Mouse (Mus musculus) R1 (cell line): ENCODE measurements at regions not wholly inside any gene's neighbourhood (a gene's known extent, or its start where the extent isn't known, plus 50 kb on each side); places are given as distances from the start of the nearest gene placed in this dataset.

Experiments used
- DNase-seq: peaks from one replicate; pipeline ENCODE4 v3.0.0-alpha.2; 2018; ENCODE audit warnings: low read depth, low spot score

DNA sequence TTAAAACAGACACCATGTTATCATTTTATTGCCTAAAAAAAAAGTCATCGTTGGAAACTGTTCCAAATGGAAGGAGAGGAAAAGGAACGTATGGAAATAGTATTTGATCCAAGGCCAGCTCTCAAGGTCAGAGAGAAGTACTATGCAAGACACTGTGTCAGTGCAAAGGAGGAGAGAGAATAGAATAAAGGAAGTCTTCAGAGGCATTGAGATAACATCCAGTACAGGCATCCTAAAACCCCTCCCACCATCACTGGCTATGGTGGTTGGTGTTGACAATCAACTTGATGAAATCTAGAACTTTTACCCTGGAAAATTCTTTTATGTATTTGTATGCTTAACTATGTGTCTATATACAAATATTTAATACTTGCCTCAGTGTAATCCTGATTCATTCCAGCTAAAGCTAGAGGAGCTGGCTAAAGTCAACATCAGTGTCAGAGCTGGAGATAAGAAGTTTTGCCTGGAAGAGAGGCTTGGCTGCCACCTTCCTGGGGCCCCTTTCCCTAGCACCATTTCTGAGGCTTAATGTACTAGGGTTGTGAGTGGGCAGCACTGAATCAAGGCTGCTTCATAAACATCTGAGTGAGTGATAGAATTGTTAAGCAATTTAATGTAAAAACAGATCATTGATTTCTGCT is 104.1 kb upstream of the Tmtc1 start:
- no peak for DNase-seq

DNA sequence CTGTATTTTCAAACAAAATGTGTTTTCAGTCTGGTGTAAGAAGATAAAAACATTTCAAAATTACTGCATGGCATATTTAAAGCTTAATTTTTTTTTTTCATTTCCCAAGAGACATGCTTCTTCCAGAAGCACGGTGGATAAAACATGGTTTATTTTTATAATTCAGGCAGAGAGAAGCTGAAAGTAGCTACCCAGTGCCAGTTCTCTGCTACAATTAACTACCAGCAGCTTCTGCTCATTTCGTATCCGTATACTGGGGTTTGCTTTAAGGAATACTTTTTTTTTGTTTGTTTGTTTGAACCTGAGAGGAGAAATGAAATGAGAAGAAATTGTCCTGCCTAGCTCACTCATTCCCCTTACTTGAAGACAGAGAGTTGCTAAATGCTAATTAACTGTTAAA is 98.9 kb upstream of the Tmtc1 start:
- DNase-seq, result no peak

DNA sequence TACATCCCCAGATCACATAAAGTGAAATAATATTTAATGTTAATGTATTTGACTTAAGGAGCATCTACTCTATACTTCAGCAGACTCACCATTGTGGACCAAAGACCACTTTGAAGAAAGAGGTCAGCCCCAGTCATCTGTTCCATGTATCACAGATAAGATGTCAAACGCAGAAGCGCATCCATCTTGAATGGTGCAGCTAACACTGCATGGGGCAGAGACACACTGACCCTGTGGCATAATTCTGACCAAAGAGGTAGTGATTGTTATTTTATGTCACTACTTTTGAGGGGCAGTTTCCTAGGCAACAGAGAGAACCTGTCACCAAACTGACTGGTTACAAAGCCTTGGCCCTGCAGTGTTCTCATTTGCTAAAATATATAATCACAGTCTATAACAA is 97.8 kb upstream of the Tmtc1 start:
- DNase-seq, result no peak

DNA sequence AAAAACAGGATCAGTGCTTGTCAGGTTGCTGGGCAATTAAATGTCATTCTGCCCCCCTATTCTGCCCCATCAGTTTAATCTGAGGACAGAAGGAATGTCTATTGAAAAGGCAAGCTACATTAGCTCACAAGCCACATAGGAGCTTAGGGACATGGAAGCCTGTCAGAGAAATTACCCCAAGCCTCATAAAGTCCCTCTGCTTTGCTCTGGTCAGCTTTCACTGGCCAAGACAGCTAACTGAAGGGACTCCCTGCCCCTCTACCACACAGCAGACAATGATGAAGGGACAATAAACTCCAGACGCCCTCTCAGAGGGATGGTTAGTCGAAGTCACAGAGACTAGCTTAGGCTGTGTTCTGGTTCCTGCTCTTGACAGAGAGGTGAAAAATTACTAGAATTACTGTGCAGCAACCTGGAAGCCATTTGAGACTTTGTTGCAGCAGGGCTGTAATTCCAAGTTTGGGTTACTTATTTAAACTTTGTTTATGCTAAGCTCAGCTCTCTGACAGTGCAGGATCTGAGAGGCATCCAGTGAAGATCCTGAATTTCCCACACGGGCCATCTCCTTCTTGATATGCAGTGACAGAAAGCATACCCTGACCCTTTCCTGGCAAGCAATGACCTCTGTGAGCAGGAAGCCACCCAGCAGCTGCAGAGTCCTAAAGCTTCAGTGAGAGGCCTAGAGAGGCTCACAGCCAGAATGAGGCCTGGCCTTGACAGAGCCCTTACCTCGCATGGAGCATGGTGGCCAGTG is 95.2 kb upstream of the Tmtc1 start:
- no peak for DNase-seq

GRCm38 (mm10) chr6:148534364-148534763 is 90.2 kb upstream of the Tmtc1 start:
- DNase-seq, result no peak

GRCm38 (mm10) chr6:148531068-148531467 is 86.9 kb upstream of the Tmtc1 start:
- peak; percentile 52 for DNase-seq

GRCm38 (mm10) chr6:148528611-148529010 is 84.4 kb upstream of the Tmtc1 start:
- DNase-seq, result no peak

DNA sequence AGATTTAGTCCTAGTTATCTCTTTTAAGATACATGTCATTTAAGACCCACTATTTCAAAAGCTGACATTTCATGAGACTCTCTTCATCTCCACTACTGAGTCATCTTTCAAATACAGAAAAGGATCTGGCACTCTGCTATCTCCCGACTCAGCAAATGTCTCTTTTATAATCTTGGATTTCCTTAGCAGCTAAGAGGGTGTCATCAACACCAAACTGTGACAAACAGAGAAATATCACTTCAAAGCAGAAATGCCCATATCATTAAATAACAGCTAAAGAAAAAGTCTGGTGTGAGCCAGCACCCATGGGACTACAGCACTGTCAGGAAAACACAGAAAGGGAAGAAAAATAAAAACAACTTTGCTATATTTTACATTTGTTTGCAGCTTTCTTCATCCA is 78.7 kb upstream of the Tmtc1 start:
- no peak for DNase-seq

GRCm38 (mm10) chr6:148517536-148518245 is 73.5 kb upstream of the Tmtc1 start:
- no peak for DNase-seq

DNA sequence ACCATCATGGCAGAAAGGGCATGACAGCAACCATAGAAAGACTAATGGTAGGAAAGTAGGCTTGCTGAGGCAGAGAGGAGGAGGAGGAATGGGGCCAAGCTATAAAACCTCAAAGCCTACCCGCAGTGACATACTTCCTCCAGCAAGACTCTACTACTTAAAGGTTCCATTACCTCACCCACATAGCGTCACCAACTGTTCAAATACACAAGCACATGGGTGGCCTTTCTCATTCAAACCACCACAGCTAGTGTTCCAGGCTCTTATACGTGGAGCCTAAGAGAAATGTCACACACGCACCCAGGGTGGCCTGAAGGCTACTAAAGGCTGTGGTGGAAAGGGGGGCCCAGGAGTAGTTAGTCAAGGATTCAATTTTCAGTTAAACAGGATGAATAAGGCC is 72.5 kb upstream of the Tmtc1 start:
- DNase-seq, result no peak

DNA sequence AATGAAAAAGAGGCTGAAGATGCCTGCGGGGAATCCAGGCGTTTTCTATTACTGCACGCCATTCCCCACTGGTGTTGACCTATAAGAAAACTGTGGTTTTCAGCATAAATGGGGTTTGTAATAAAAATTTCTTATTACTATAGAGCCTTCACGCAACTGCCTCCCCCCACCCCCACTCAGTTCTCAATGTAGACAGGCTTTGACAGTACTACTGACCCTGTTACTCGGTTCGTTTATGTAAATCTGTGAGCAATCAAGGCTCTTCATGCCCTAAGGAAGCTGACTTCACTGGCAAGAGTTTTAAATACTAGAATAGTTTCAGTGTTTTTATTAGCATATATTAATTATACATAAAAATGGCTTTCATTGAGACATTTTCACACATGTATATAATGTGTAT is 70.9 kb upstream of the Tmtc1 start:
- DNase-seq, result no peak

DNA sequence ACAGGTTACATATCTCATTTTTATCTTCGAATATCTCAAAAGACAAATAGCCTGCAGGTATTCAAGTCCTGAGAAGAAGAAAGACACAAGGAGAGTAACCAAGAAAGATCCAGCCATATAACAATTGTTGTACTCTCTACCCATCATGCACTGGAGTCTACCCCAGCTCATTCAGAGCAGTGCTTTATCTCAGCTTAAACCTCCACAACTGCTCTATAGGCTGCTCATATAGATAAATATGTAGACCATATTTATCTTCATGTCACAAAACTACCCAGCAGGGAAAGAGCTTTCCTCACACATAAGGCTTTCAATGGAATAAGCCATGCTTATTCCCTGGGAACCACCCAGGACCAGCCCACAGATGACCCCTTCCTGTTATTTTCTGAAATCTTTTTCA is 70.5 kb upstream of the Tmtc1 start:
- no peak for DNase-seq

- no peak for DNase-seq
These were observed 69.9 kb upstream of the Tmtc1 start for GRCm38 (mm10) chr6:148514124-148514523.

GRCm38 (mm10) chr6:148513134-148513533 is 68.9 kb upstream of the Tmtc1 start:
- DNase-seq, result no peak

DNA sequence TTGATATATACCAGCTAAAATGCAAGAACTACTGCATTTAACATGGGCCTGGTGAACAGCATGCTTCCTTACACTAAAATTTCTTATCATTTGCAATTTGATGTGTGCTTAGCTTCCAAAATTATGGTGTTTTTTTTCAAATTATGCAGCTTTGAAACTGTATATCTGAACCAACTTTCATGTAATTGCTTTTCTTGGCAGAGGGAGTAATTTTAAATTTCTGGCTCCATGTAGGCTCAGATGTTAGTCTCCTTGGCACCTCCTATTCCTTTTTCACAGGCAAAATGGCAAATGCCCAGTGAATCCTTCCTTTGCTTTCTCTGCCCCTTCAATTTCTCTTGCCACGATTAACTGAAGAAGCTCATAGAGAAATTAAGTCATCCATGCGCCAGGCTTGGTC is 61.1 kb upstream of the Tmtc1 start:
- no peak for DNase-seq

DNA sequence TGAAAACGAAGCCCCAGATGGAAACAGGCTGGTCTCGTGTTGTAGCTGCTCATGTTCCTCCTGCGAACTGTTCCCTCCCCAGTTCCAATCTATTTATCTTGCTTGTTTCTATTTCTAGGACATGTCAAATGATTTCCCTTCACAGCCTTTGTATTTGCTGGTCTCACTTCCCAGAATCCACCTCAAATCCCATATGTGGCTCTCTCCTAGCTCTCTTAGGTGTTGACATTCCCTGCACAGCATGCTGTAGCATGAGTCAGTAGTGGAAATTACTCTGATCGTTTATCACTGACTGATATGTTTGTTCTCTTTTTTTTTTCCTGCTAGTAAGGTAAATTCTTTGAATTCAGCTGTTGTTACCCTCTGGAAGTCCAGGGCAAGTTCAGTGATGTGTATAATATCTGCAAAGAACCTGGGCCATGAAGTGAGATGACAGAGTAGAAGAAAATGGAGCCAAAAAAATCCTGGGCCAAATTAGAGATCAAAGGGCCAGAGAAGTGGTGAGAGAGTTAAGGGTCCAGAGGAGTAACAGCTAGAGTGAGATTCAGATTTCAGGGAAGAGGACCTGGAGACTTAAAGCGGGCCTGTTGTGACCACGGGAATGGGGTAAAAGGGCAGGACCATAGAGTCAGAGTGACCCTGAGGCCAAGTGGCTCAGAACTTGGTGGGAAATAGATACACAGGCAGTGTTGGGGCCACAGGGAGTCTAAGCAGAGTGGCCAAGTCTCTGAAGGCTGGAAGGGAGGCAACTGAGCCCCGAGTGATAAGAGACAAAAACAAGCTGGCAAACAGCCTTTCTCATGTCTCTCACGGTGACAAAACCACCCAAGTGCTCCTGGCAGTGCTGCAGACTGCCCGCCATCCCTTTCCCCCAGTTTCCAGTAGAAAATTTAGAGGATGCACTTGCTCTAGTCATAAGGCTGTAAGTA is 56.3 kb upstream of the Tmtc1 start:
- no peak for DNase-seq
